Mouse (Mus musculus): ENCODE data around the gene Cdh16. TPM values are rescaled to one million over a fixed set of nuclear protein-coding genes. Genes with fewer than 3 reads are reported as not detected.
A peak's percentile ranks its signal among the peaks of the same experiment; 100 is the strongest.

The Cdh16 gene
- total and polyA plus RNA-seq, 2 experiments from 2014 or later, result not detected

DNA sequence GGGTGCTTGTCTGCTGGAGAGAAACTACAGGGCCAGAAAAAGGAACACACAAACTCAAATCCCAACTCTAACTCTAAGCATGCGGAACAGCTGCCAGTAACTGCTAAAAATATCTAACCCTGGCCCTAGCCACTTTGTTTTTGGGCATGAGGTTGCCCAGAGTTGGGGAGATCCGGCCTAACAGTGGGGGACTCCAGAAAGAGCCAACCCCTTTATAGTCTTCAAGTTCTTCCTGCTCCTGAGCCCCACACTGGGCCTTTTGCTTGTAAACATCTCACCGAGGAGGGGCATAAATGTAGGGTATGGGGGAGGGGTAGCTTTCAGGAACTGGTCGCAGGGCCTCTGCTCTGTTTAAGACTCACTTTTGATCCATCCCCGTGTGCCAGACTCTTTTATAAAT lies 7.8 kb upstream of the Cdh16 start:
- TF ChIP-seq CTCF (IDR thresholded peaks at IDR 0.05; ENCODE audit: low read depth), result no peak
- Histone ChIP-seq H3K4me3 (ENCODE audit: low read length) (no peak overlapping the region), H3K9ac (replicated peaks; ENCODE audit: low read length) (no peak overlapping the region), H3K4me1 (ENCODE audit: insufficient read depth, low read length) (peaks cover 3% of the 10 kb centered on the region), H3K9me3 (ENCODE audit: low read length) (no peaks in the 10 kb centered on the region), H3K36me3 (ENCODE audit: insufficient read depth, low read length) (peaks cover 6% of the 10 kb centered on the region; the same call in 1 of the 2 replicates), H3K4me2 (ENCODE audit: low read depth, low read length) (no peak overlapping the region), H3K27me3 (ENCODE audit: insufficient read depth, low read length) (no peaks in the 10 kb centered on the region), H3K27ac (no peak overlapping the region)
- DNase-seq (ENCODE audit: low spot score) (no peak), ATAC-seq (no peak; the same call in 1 of the 2 replicates)
- 38% methylated on average over 5 of the region's 5 CpGs for WGBS

DNA sequence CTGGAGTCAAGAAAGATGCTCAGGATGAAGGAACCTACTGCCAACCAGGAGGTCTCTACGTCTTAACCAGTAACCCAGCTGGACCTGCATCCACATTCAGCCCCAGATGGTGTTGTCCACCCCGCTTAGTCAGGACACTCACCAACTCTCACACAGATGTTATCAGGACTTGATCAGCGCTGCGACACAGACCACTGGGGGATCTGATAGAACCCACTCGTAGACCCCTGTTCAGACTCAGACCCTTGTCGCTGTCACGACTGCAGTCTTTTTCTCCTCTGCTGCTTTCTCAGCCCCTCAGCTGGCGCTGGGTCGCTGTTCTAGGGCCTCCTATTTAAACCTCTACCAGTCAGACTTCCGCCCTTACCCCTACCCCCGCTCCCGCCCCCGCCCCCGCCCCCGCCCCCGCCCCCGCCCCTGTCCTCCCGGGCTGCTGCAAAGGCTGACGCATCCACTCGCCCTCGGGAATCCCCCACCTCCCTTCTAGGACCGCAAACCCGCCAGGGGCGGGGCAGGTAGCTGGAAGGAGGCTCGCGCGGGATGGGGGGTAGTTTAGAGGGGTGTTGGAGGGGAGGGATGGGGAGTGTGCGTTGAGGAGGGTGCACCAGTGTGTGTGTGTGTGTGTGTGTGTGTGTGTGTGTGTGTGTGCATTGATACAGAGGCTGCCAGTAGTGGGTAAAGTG lies 6.9 kb upstream of the Cdh16 start, which contains the start of gene Rrad:
Rrad (minus strand) TSS at position 347 of the 683 bp plus-strand sequence.
- Histone ChIP-seq H3K4me1 (ENCODE audit: insufficient read depth, low read length) (peaks cover 3% of the 10 kb centered on the region), H3K4me2 (ENCODE audit: low read depth, low read length) (peak within 1 kb of the TSS; percentile 52), H3K27ac (no peak within 1 kb of the TSS), H3K4me3 (ENCODE audit: low read length) (peak within 1 kb of the TSS; percentile 34), H3K9me3 (ENCODE audit: low read length) (no peaks in the 10 kb centered on the region), H3K36me3 (ENCODE audit: insufficient read depth, low read length) (peaks cover 6% of the 10 kb centered on the region; the same call in 1 of the 2 replicates), H3K27me3 (ENCODE audit: insufficient read depth, low read length) (no peaks in the 10 kb centered on the region), H3K9ac (replicated peaks; ENCODE audit: low read length) (peak within 1 kb of the TSS; percentile 38)
- 3% methylated on average over 19 of the region's 28 CpGs for WGBS
- DNase-seq (ENCODE audit: low spot score), result peak; percentile 25
- TF ChIP-seq CTCF (IDR thresholded peaks at IDR 0.05; ENCODE audit: low read depth), result no peak
- ATAC-seq, result peak; percentile 52; the same call in 1 of the 2 replicates

DNA sequence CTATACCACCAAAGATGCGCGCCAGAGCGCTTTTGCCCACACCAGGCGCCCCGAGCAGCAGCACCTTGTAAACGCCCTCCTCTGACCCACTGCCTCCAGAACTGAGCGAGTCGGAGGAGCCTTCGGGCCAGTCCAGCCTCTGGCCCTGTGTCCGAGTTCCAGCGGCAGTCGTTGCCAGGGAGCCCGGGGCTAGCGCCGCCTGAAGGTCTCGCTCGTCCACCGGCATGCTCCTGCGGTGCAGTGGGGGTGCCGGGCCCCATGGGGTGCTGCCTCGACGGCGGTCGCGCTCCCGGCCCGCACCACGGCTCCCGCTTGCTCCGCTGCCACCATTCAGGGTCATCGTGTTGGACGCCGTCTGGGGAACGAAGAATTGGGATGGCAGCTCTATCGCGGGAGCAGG lies 6.4 kb upstream of the Cdh16 start:
- Histone ChIP-seq H3K36me3 (ENCODE audit: insufficient read depth, low read length) (peaks cover 2% of the 10 kb centered on the region; the same call in 1 of the 2 replicates), H3K4me2 (ENCODE audit: low read depth, low read length) (peak overlapping the region; percentile 52), H3K27ac (no peak overlapping the region), H3K4me3 (ENCODE audit: low read length) (peak overlapping the region; percentile 34), H3K27me3 (ENCODE audit: insufficient read depth, low read length) (no peaks in the 10 kb centered on the region), H3K9ac (replicated peaks; ENCODE audit: low read length) (peak overlapping the region; percentile 38), H3K4me1 (ENCODE audit: insufficient read depth, low read length) (peaks cover 3% of the 10 kb centered on the region), H3K9me3 (ENCODE audit: low read length) (no peaks in the 10 kb centered on the region)
- DNase-seq (ENCODE audit: low spot score), result peak; percentile 13
- ATAC-seq, result peak; percentile 27; the same call in 1 of the 2 replicates
- TF ChIP-seq CTCF (IDR thresholded peaks at IDR 0.05; ENCODE audit: low read depth), result peak; percentile 22; the same call in 1 of the 2 replicates
- WGBS, result 1% methylated on average over 36 of the region's 36 CpGs

DNA sequence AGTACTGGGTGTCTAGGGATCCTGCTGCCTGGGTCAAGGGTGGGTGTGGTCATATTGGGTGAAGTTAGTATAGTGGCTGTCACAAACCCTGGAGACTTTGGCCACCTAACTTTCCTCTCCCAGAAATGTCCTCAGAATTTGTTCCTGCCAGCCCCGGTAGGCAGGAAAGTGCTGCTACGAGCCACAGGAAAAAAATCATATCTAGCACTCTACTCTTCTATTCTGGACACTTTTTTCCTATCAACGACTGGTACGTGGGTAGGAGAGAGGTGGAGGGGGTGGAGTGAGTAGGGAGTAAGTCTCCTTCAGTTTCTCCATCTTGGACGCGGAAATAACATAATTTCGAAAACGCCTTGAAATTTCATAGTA lies 5.9 kb upstream of the Cdh16 start:
- H3K4me3 ChIP-seq (ENCODE audit: low read length), result peak overlapping the region; percentile 34
- no peaks in the 10 kb centered on the region for H3K36me3 ChIP-seq (ENCODE audit: insufficient read depth, low read length)
- H3K9me3 ChIP-seq (ENCODE audit: low read length), result no peaks in the 10 kb centered on the region
- H3K9ac ChIP-seq (replicated peaks; ENCODE audit: low read length), result no peak overlapping the region; the same call in 1 of the 2 replicates
- TF ChIP-seq CTCF (IDR thresholded peaks at IDR 0.05; ENCODE audit: low read depth), result no peak
- H3K27me3 ChIP-seq (ENCODE audit: insufficient read depth, low read length), result no peaks in the 10 kb centered on the region
- peaks cover 3% of the 10 kb centered on the region for H3K4me1 ChIP-seq (ENCODE audit: insufficient read depth, low read length)
- H3K4me2 ChIP-seq (ENCODE audit: low read depth, low read length), result peak overlapping the region; percentile 52
- DNase-seq (ENCODE audit: low spot score) (no peak), ATAC-seq (no peak)
- WGBS, result 31% methylated on average over 8 of the region's 8 CpGs
- H3K27ac ChIP-seq, result no peak overlapping the region

DNA sequence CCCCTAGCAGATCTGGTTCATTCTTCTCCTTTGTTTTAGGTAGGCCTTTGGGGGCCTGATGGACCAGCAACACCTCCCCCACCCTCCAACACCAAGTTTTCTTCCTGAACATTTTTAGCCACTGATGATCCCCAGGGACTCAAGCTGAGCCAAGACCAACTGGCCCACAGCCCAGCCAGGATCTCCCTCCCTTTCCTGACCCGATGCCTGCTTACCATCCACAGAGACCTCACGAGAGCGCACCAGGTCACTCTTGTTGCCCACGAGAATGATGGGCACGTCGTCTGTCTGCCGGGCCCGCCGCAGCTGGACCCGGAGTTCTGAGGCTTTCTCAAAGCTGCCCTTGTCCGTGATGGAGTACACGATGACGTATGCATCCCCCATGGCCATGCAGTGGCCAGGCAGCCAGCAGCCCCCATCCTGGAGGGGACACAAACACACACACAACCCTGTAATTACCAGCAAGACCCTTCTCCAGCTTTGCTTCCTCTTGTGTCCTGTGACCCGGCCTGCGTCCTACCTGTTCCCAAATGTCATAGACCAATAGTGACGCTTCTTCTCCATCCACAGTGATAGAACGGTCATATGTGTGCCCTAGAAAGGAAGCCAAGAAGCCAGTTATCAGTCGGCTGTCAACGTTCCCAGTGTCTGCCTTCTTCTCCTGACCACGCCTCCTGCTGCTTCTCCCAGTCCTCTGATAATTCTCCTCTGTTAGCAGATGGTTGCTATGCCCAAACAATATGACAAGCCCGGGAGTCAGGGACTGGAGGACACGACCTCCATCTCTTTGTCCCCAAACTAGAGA lies 5.3 kb upstream of the Cdh16 start:
- no peak for ATAC-seq
- Histone ChIP-seq H3K4me2 (ENCODE audit: low read depth, low read length) (no peak overlapping the region), H3K9me3 (ENCODE audit: low read length) (no peaks in the 10 kb centered on the region), H3K9ac (replicated peaks; ENCODE audit: low read length) (no peak overlapping the region), H3K4me3 (ENCODE audit: low read length) (no peak overlapping the region), H3K36me3 (ENCODE audit: insufficient read depth, low read length) (no peaks in the 10 kb centered on the region), H3K4me1 (ENCODE audit: insufficient read depth, low read length) (peaks cover 3% of the 10 kb centered on the region), H3K27me3 (ENCODE audit: insufficient read depth, low read length) (no peaks in the 10 kb centered on the region), H3K27ac (no peak overlapping the region)
- TF ChIP-seq CTCF (IDR thresholded peaks at IDR 0.05; ENCODE audit: low read depth), result no peak
- no peak for DNase-seq (ENCODE audit: low spot score)
- WGBS, result 69% methylated on average over 22 of the region's 22 CpGs

DNA sequence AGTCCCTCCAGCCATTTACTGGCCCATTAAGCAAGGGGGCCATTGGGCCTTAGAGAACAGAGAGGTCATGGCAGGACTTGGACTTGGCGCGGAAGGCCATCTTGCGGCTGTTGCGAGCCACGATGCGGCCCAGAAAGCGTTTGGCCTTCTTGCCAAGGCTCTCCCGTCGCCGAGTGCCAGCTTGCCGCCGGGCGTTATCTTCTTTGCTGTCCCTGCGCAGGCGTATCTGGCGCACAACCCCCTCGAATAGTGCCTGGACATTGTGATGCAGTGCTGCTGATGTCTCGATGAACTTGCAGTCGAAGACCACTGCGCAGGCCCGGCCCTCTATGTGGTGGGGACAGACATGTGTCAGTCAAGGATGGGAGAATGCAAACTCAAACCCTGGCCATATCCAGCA lies 4.2 kb upstream of the Cdh16 start:
- no peak overlapping the region for H3K4me2 ChIP-seq (ENCODE audit: low read depth, low read length)
- no peaks in the 10 kb centered on the region for H3K36me3 ChIP-seq (ENCODE audit: insufficient read depth, low read length)
- TF ChIP-seq CTCF (IDR thresholded peaks at IDR 0.05; ENCODE audit: low read depth), result no peak
- H3K4me1 ChIP-seq (ENCODE audit: insufficient read depth, low read length), result peaks cover 3% of the 10 kb centered on the region
- 94% methylated on average over 21 of the region's 21 CpGs for WGBS
- H3K9ac ChIP-seq (replicated peaks; ENCODE audit: low read length), result no peak overlapping the region
- H3K27ac ChIP-seq, result no peak overlapping the region
- no peak for ATAC-seq
- H3K9me3 ChIP-seq (ENCODE audit: low read length), result no peaks in the 10 kb centered on the region
- no peak overlapping the region for H3K4me3 ChIP-seq (ENCODE audit: low read length)
- no peak for DNase-seq (ENCODE audit: low spot score)
- no peaks in the 10 kb centered on the region for H3K27me3 ChIP-seq (ENCODE audit: insufficient read depth, low read length)
